Mouse (Mus musculus) NIH3T3 (cell line): Measurements from ENCODE around the gene Kif15.
A peak's percentile ranks its signal among the peaks of the same experiment; 100 is the strongest.

Source experiments
- DNase-seq: peaks from one replicate; pipeline ENCODE4 v3.0.0-alpha.2; 2012; ENCODE audit warnings: low read depth

Kif15 gene

GRCm38 (mm10) chr9:122950643-122951475 lies at the start of gene Kif15, which contains the start of gene 1110059G10Rik:
Gene Kif15 (plus strand): TSS chr9:122951046.
Gene 1110059G10Rik (minus strand): TSS chr9:122951000.
- peak; percentile 96 for DNase-seq

GRCm38 (mm10) chr9:122901047-122901446 lies 49.8 kb upstream of the Kif15 start:
- DNase-seq, result peak; percentile 9

GRCm38 (mm10) chr9:122902717-122903535 lies 47.9 kb upstream of the Kif15 start:
- DNase-seq, result no peak

- no peak for DNase-seq
These were observed 28.4 kb upstream of the Kif15 start for GRCm38 (mm10) chr9:122922436-122922835.

- no peak for DNase-seq
These were observed 27.9 kb upstream of the Kif15 start, which contains the start of gene Zfp105 for GRCm38 (mm10) chr9:122922936-122923381. Gene Zfp105 (plus strand): TSS chr9:122923072.

GRCm38 (mm10) chr9:122928915-122929314 lies 21.9 kb upstream of the Kif15 start:
- DNase-seq, result no peak

- no peak for DNase-seq
These were observed 47.8 kb downstream of the Kif15 start for GRCm38 (mm10) chr9:122998406-122999192.

- no peak for DNase-seq
These were observed 48.3 kb downstream of the Kif15 start for GRCm38 (mm10) chr9:122999193-122999586.

- no peak for DNase-seq
These were observed 53.9 kb downstream of the Kif15 start for GRCm38 (mm10) chr9:123004718-123005117.

- DNase-seq, result peak; percentile 25
These were observed 55.2 kb downstream of the Kif15 start for GRCm38 (mm10) chr9:123006071-123006470.

- DNase-seq, result peak; percentile 88
These were observed 70.3 kb downstream of the Kif15 start, which contains the start of gene Tmem42 for GRCm38 (mm10) chr9:123020995-123021631. Gene Tmem42 (plus strand): TSS chr9:123021326.

- DNase-seq, result no peak
These were observed 71.0 kb downstream of the Kif15 start for GRCm38 (mm10) chr9:123021636-123022379.

- peak; percentile 73 for DNase-seq
These were observed 73.4 kb downstream of the Kif15 start for GRCm38 (mm10) chr9:123024201-123024600.

GRCm38 (mm10) chr9:123031496-123032246 lies 80.8 kb downstream of the Kif15 start:
- no peak for DNase-seq

GRCm38 (mm10) chr9:123034426-123034825 lies 83.6 kb downstream of the Kif15 start, which contains the start of gene Tgm4:
Gene Tgm4 (plus strand): TSS chr9:123034726.
- no peak for DNase-seq

- no peak for DNase-seq
These were observed 96.8 kb downstream of the Kif15 start for GRCm38 (mm10) chr9:123047665-123048064.

GRCm38 (mm10) chr9:123058724-123059292 lies 108.0 kb downstream of the Kif15 start:
- no peak for DNase-seq

- DNase-seq, result no peak
These were observed 109.3 kb downstream of the Kif15 start for GRCm38 (mm10) chr9:123060172-123060571.
